Mouse (Mus musculus): ENCODE data around the gene Kcnk12.

The Kcnk12 gene

DNA sequence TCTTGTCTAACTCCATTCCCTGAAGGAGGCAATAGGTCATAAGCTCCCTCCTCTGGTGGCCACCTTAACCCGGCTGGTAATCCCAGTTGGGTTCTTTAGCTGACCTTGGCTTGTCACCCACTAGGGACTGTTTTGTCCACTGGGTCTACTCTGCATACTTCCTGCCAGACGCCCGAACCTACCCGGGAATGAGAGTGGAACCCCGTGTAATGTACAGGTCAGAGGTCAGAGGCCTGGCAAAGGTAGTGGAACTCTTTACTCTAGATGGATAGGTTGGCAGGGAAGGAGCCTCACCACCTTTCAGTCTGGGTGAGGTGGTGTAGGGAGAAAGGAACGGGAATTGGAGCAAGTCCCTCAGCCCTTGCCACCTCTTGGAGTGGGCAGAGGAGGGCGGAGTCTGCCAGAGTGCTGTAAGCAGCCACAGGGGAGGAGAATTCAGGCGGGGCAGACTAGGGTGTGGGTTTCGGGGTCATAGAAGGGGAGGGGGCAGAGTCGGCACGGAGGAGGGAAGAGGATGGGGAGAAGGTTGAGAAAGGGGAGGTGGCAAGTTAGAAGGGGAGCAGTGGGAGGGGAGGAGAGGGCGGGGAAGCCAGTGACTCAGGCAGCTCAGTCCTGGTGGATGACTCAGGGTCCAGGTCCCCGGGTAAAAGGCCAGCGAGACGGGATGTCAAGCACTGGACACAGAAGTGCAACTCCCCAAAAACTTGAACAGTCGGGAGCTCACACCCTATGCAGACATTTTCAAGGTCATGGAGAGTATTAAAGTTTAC is 98.6 kb downstream of the Kcnk12 start:
- DNase-seq (ENCODE audit: low read depth), result peak; percentile 7

DNA sequence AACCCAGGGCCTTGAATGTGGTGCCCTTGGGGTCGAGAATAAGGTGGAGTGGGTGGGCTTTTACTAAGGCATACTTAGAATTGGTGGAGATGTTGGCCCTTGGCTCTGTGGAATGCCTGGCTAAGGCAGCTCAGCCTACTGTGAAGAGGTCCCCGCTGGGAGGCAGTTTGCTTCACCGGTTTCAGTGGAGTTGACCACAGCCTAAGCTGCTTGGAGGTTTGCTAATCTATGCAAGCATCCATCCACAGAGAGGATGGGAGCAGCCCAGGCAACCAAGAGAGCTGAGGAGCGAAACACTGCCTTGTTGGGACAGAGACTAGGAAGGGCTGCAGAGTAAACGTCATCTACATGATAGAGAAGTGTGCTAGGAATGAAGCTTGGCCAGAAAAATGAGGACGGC is 101.0 kb downstream of the Kcnk12 start:
- no peak for DNase-seq (ENCODE audit: low read depth)

DNA sequence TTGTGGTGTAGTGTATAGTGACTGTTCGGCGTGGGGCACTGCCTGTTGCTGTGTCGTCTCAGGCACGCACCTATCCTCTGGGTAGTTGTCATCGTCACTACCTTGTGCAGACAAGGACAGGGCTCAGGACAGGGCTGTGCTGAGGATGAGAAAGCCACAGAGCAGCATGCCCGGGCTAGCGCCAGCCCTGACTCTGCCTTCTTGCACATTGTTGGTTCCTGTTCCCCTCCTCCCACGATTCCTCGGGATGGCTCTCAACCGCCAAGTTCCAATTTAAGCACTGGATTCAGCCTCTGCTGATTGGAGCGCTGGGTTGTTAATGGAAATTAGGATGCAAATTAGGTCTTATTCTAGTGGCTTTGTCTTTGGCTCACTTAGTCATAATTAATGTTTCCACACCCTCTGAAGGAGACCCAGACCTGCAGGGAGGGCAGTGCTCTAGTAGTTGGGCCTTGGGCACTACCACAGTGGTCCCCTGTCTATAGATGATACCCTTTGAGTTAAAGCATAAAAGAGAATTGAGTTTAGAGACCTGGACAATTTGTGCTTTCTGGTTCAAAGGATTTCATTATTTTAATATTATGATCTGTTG is 101.8 kb downstream of the Kcnk12 start:
- DNase-seq (ENCODE audit: low read depth), result peak; percentile 14
